Mouse (Mus musculus) heart, postnatal 10 days (tissue): ENCODE measurements around the gene Tbc1d2. TPM values are rescaled to one million over a fixed set of nuclear protein-coding genes. Genes with fewer than 3 reads are reported as not detected.
A peak's percentile ranks its signal among the peaks of the same experiment; 100 is the strongest.
"Not testable (repeated sequence)": the region's sequence is repeated elsewhere in the genome, so short reads cannot be mapped to it uniquely, and the experiment has no call there.

Experiments
- DNase-seq, 2 experiments: peaks; one replicate each; pipeline ENCODE4 v3.0.0; 2021
- intact Hi-C: fragments of 180-260 bp; cut with DNase I; formaldehyde crosslinking; loops from one replicate; pipeline ENCODE4 v1.15.1; 2025
- total RNA-seq, 2 experiments: library from RNA; stranded (reverse); gene quantifications; 2 replicates each; pipeline ENCODE4 v1.2.3; 2021

The Tbc1d2 gene
- total RNA-seq, 2 experiments from 2014 or later, result 3.0 TPM

DNA sequence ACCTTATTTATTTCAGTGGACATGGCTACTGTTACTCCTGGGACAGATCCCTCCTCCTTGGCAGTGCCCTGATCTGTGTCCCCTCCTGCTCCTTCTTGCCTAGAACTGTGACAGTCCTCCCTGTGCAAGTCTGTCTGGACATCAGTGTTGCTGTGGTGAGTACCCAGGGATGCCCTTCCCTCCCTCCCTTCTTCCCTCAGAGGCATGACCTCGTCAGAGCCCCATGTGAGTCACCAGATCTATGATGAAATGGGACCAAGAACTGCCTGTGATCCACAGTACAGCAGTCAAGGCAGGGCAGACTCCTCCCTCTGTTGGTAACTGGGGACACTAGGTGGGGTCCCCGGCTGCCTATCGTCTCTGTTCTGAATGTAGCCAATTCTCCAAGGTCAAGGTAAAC lies 42.4 kb downstream of the Tbc1d2 start:
- DNase-seq, result no peak
- intact Hi-C loops, result no loop called here

- no peak for DNase-seq
- intact Hi-C loops, result no loop called here
Observed at GRCm38 (mm10) chr4:46605451-46605850, 44.6 kb downstream of the Tbc1d2 start.

- DNase-seq, result no peak
- intact Hi-C loops, result no loop called here
Observed at GRCm38 (mm10) chr4:46602704-46603103, 47.3 kb downstream of the Tbc1d2 start.

- DNase-seq, result peak; percentile 75 to 87
- intact Hi-C loops, result no loop called here
Observed at GRCm38 (mm10) chr4:46601844-46602423, 48.1 kb downstream of the Tbc1d2 start, which contains the start of gene Coro2a. Gene Coro2a (minus strand): TSS chr4:46602202.

- intact Hi-C loops, result no loop called here
- DNase-seq, result no peak
Observed at GRCm38 (mm10) chr4:46601258-46601843, 48.7 kb downstream of the Tbc1d2 start.

- intact Hi-C loops, result no loop called here
- DNase-seq, result no peak
Observed at GRCm38 (mm10) chr4:46600473-46601257, 49.3 kb downstream of the Tbc1d2 start.

GRCm38 (mm10) chr4:46599609-46600008 lies 50.4 kb downstream of the Tbc1d2 start:
- intact Hi-C loops, DNase-seq: not testable (repeated sequence)

- DNase-seq, result no peak
- intact Hi-C loops, result no loop called here
Observed at GRCm38 (mm10) chr4:46598981-46599380, 51.0 kb downstream of the Tbc1d2 start.

DNA sequence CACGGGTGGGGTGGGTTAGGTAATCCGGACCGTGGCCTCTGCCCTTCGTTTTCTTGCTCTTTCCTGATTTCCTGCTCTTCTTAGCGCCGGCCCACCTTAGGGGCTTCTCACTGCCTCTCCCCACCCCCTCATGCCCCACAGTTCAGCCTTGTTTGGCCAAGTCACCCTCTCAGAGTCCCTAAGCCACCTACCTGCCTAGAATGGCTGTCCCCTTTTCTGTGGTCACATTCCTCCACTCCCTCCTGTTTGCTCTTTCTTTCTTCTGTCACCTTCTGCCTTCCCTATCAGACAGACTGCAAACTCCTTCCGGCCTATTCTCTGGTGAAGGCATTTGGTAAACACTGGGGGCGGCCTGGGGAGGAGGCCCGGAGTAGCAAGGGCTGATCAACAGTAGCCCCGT lies 51.9 kb downstream of the Tbc1d2 start:
- DNase-seq, result no peak
- intact Hi-C loops, result no loop called here

DNA sequence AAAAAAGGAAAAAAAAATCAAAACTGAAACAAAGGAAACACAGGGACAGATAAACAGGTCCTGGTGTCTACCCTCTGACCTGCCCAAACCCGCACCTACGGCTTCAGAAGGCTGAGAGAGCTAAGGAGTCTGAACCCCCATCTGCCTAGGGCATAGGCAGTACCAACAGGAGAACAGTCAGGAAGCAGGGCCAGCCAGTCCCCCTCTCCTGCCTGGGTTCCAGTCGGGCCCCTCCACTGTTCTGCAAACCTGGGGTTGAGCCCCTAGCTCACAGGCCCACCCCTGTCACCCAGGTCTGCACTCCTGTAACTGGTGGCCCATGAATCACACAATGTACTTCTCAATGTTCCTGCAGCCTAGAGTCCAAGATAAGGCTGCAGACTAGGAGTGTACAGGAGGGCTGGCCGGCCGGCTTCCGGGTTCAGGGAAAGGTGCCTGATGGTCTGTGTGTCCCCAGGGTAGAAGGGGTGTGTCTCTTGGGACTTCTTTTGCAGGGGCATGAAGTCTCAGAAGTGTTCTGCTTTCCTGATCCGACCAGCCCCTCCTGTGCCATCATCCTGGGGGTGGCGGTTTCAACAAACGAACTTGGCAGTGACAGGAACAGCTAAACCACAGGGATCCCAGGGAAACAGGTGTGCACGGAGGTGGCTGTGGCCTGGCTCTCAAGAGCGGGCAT lies 52.6 kb downstream of the Tbc1d2 start:
- intact Hi-C loops, result no loop called here
- no peak for DNase-seq

DNA sequence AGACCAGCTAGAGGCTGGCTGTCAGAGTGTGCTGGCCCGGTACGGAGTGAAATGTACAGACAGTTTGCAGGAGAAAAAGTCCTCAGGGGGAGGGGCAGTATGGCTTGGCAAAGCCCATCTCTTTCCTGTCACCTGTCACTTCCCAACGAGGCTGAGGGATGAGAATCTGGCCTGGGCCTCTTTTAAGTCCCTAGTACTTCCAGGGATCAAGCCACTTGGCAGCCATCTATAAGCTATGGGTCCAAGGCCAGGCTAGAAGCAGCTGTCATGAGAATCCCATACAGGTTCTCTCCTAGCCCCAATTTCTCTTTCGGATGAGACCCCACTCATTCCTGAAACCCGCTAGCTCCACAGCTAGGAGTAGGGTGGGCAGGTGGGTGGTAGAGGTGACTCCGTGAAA lies 53.6 kb downstream of the Tbc1d2 start:
- DNase-seq, result no peak
- intact Hi-C loops, result no loop called here

DNA sequence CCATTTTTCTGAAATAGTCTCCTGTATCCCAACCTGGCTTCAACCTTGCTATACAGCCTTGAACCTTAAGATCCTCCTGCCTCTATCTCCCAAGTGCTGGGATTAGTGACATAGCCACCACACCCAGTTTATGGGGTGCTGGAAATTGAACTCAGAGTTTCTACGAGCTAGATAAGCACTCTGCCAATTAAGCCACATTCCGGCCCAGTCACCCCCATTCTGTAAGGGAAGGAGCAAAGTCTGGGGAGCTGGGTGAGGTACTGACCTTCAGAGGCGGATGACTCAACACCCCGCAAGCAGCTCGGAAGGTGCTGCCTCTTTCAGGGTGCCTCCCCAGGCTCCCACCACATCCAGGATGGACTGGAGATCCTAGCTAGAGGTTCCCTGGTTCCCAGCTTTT lies 55.9 kb downstream of the Tbc1d2 start:
- intact Hi-C loops, result no loop called here
- DNase-seq, result no peak

DNA sequence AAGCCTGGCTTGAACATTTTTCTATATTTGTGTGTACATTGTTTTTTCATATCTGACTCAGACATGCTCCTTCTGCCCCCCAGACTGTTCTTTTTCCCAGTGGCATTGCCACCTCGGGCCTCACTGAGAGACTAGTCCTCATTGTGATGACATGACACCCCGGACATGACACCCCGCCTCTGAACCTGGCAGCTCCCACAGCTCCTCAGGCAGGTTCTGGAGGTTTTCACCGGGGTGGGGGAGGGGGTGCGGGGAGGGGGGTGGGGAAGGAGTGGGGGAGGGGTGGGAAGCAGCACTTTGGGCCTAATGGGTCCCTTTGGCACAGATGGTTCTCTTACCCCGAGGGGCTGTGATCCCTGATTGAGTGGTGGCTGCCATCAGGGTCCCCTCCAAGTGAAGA lies 56.5 kb downstream of the Tbc1d2 start:
- intact Hi-C loops, result no loop called here
- DNase-seq, result no peak

DNA sequence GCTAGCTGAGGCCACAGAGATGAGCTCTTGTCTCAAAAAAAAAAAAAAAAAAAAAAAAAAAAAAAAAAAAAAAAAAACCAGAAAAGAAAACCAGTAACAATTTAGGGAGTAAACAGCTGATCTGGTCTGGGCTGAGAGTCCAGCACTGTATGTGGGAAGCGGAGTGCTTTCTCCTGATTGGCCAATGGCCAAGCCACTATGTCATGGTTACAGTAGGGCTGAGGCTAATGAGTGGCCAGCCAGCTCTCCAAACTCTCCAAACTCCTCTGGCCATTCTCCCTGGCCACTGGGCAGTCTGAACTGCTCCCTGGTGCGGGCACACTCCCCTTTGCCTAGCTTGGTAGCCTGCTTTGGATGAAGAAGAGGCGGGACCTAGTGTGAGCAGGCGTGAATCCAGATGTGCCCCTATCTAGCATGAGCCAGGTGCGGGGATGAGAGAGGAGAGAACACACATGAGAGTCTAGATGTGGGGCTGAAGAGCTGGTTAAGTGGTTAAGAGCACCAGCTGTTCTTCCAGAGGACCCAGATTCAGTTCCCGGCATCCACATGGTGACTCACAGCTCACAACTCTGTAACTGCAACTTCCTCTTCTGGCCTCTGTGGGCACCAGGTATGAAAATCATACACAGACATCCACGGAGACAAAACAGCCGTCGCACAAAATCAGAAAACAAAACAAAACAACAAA lies 58.0 kb downstream of the Tbc1d2 start:
- intact Hi-C loops, result no loop called here
- DNase-seq, result peak; percentile 57 to 66

DNA sequence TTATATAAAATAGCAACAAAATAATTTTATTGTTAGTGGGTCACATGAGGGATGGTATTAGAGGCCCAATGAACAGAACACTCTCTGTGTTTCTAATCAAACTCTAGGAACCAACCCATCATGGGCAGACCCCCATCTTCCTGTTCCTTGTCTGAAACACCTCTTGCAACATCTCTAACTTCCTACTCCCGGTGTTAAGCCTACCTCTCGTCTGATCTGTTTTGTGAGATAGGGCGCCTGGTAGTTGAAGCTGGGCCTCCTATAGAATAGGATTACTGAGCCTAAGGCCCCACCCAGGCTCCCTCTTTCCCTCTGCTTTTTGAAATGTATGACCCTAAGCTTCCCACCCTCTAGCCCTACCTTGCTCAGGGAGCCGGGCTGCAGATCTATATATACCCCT lies 59.2 kb downstream of the Tbc1d2 start:
- DNase-seq, result no peak
- intact Hi-C loops, result no loop called here

DNA sequence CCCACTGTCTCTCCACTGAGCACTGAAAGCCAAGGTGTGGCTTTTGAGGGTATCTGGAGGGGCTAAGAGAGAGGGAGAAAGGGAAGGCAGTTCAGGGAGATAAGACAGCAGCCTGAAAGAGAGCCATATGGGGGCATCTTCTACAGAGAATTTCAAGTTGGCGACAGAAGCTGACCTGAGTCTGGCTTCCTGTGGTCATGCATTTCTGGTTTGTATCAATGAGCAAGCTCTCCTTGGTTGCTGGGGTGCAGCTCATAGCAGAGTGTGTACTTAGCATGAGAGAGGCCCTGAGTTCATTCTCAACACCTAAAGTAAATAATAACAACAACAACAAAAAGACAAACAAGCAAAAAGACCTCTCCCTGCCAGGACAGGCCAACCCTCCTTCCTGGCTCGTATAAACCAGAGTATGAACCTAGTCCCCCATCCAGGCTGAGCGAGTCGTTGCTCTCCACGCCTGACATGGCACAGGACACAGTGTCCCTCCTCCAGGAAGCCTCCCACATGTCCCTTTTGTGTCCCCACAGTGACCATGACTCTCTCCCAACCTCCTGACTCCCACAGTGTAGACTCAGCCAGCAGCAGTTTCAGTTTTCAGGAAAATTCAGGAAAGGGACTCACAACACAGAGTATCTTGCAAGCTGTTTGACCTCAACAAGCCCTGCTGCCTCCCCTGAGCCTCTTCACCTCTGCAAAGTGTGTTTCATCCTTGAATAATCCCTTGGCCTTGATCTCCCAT lies 59.9 kb downstream of the Tbc1d2 start:
- intact Hi-C loops, result no loop called here
- DNase-seq, result no peak

GRCm38 (mm10) chr4:46589151-46589550 lies 60.9 kb downstream of the Tbc1d2 start:
- intact Hi-C loops, result no loop called here
- no peak for DNase-seq

- no peak for DNase-seq
- intact Hi-C loops, result no loop called here
Observed at GRCm38 (mm10) chr4:46586473-46586872, 63.5 kb downstream of the Tbc1d2 start.

GRCm38 (mm10) chr4:46585811-46586190 lies 64.2 kb downstream of the Tbc1d2 start:
- no peak for DNase-seq
- intact Hi-C loops, result loop anchor here (1.0 kb wide), 1 partner anchor 12 kb away; no protein-coding TSS in a partner anchor
